Mouse (Mus musculus) kidney, postnatal 0 days (tissue): ENCODE measurements around the gene Ampd3. TPM values are rescaled to one million over a fixed set of nuclear protein-coding genes. Genes with fewer than 3 reads are reported as not detected.

Source experiments
- ATAC-seq: fragments of 200-750 bp; cut with Nextera tagmentation; replicated peaks from 2 replicates; pipeline ENCODE4 v1.8.0; 2017; ENCODE audit warnings: low read depth, moderate number of reproducible peaks, moderate TSS enrichment, moderate library complexity; ENCODE audit not compliant: low FRiP score
- DNase-seq: peaks from one replicate; pipeline ENCODE4 v3.0.0-alpha.2; 2016; ENCODE audit warnings: low spot score
- H3K27ac ChIP-seq: fragments of 300-500 bp; sonication (generic); 2 replicates; pipeline ENCODE4 v1.5.1; 2014; ENCODE audit warnings: mild to moderate bottlenecking
- H3K27me3 ChIP-seq: fragments of 300-500 bp; sonication (generic); 2 replicates; pipeline ENCODE4 v1.6.1; 2014; ENCODE audit warnings: low read length, mixed read lengths; ENCODE audit not compliant: insufficient read depth
- H3K36me3 ChIP-seq: fragments of 300-500 bp; sonication (generic); 2 replicates; pipeline ENCODE4 v1.6.1; 2014; ENCODE audit warnings: low read length, mixed read lengths; ENCODE audit not compliant: insufficient read depth
- H3K4me1 ChIP-seq: fragments of 300-500 bp; sonication (generic); replicated peaks from 2 replicates; pipeline ENCODE4 v1.6.1; 2014; ENCODE audit warnings: antibody characterized with exemption, low read length, mixed read lengths; ENCODE audit not compliant: insufficient read depth
- H3K4me2 ChIP-seq: fragments of 300-500 bp; sonication (generic); 2 replicates; pipeline ENCODE4 v1.6.1; 2014; ENCODE audit warnings: mild to moderate bottlenecking, low read length, moderate library complexity, mixed read lengths
- H3K4me3 ChIP-seq: fragments of 300-500 bp; sonication (generic); replicated peaks from 2 replicates; pipeline ENCODE4 v1.5.1; 2014; ENCODE audit warnings: low read depth, low read length
- H3K9ac ChIP-seq: fragments of 300-500 bp; sonication (generic); 2 replicates; pipeline ENCODE4 v1.6.1; 2014; ENCODE audit warnings: low read depth, low read length
- H3K9me3 ChIP-seq: fragments of 300-500 bp; sonication (generic); replicated peaks from 2 replicates; pipeline ENCODE4 v1.6.1; 2016; ENCODE audit warnings: low read length, inconsistent platforms, mixed read lengths
- CTCF ChIP-seq: IDR thresholded peaks from 2 replicates; pipeline ENCODE4 v1.5.1; 2016; ENCODE audit warnings: antibody characterized with exemption, low read depth, mild to moderate bottlenecking, moderate library complexity
- WGBS: fragments of 180-500 bp; shearing (Covaris S2); extraction: QIAGEN DNeasy Blood & Tissue Kit; methylation state at CpG from one replicate; pipeline ENCODE4 v1.1.7; 2014; 5-methylcytosine and 5-hydroxymethylcytosine counted together
- polyA plus RNA-seq: library from polyadenylated mRNA; unstranded; fragments of >200 nt; fragmentation: Nextera tagmentation; extraction: Ambion mirVana; gene quantifications from 2 replicates; pipeline ENCODE4 v1.2.1, GENCODE M21; 2015

Gene Ampd3
- polyA plus RNA-seq, 1 experiment from 2014 or later = 12.7 TPM

GRCm38 (mm10) chr7:110774077-110774476 is 6.1 kb downstream of the Ampd3 start:
- Histone ChIP-seq H3K27ac (peak overlapping the region; percentile 81), H3K9me3 (no peaks in the 10 kb centered on the region), H3K27me3 (no peaks in the 10 kb centered on the region), H3K36me3 (0 out of 2 replicates have a peak, but pooled peaks cover under 1% of the 10 kb centered on the region), H3K9ac (peak overlapping the region; percentile 13; the same call in 1 of the 2 replicates), H3K4me3 (no peak overlapping the region), H3K4me1 (peaks cover 13% of the 10 kb centered on the region; the same call in 1 of the 2 replicates), H3K4me2 (peak overlapping the region; percentile 19)
- DNase-seq (no peak), ATAC-seq (no peak)
- WGBS = 76% methylated on average over 1 of the region's 1 CpGs
- no peak for TF ChIP-seq CTCF

- no peak overlapping the region; the same call in 1 of the 2 replicates for H3K27ac ChIP-seq
- H3K4me1 ChIP-seq = peaks cover 13% of the 10 kb centered on the region; the same call in 1 of the 2 replicates
- DNase-seq (no peak), ATAC-seq (no peak)
- H3K4me2 ChIP-seq = peak overlapping the region; percentile 19
- WGBS = 89% methylated on average over 8 of the region's 8 CpGs
- no peak for TF ChIP-seq CTCF
- H3K9ac ChIP-seq = no peak overlapping the region
- no peak overlapping the region for H3K4me3 ChIP-seq
- no peaks in the 10 kb centered on the region for H3K27me3 ChIP-seq
- H3K9me3 ChIP-seq = no peaks in the 10 kb centered on the region
- 0 out of 2 replicates have a peak, but pooled peaks cover 2% of the 10 kb centered on the region for H3K36me3 ChIP-seq
Measured at GRCm38 (mm10) chr7:110774674-110775073, 6.7 kb downstream of the Ampd3 start.

DNA sequence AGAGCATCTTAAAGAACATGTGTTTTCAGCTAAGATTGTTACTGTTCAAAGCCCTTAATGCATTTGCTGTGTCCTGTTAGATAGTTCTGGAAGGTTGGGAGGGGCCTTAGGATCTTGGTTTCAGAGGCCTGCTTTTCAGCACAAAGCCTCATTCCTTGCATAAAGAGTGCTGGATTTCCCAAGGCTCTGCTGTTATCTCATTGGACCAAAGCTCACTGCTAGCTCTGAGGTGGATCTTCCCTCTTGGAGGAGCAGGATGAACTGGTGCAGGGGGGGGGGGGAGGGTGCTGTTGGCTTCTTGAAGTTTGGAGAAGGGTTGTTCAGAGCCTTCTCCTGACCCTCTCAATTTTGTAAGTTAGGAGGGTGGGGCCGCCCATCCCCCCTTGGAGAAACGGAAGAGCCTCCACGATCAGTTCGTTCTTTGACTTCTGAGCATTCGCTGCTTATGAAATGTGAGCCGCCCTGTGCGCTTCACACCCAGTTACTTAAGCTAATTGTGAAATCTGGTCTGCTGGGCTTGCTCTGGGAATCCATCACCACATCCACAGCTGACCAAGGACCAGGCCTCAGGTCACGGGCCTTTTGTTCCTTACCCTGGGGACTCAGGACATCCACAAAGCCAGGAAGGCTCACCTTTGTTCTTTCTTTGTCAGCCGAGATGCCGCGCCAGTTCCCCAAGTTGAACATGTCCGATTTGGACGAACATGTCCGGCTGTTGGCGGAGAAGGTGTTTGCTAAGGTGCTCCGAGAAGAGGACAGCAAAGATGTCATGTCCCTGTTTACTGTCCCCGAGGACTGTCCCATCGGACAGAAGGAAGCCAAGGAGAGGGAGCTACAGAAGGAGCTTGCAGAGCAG is 9.4 kb downstream of the Ampd3 start:
- Histone ChIP-seq H3K9me3 (no peaks in the 10 kb centered on the region), H3K4me1 (peaks cover 13% of the 10 kb centered on the region; the same call in 1 of the 2 replicates), H3K9ac (no peak overlapping the region), H3K4me2 (no peak overlapping the region), H3K36me3 (0 out of 2 replicates have a peak, but pooled peaks cover 2% of the 10 kb centered on the region), H3K27ac (no peak overlapping the region), H3K4me3 (no peak overlapping the region), H3K27me3 (no peaks in the 10 kb centered on the region)
- WGBS = 83% methylated on average over 18 of the region's 18 CpGs
- no peak for TF ChIP-seq CTCF
- DNase-seq (no peak), ATAC-seq (no peak)

DNA sequence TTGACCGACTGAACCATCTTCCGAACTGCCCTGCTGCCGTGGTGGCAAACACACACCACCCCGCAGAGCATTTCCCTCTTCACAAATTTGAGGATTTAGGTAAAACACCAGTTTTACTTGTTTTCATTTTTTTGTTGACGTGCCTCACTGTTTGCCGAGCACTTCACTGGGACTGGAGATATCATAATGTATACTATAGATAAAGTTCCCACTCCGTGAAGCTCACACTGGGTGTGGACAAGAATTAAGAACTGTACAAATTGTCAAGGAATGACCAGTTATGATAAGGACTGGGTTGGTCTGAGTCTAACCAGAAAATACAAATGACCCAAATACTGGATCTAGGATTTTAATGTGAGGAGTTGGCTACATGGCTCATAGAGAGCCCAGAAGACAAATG is 10.9 kb downstream of the Ampd3 start:
- DNase-seq (no peak), ATAC-seq (no peak)
- peaks cover 7% of the 10 kb centered on the region; the same call in 1 of the 2 replicates for H3K4me1 ChIP-seq
- no peaks in the 10 kb centered on the region for H3K9me3 ChIP-seq
- no peaks in the 10 kb centered on the region for H3K27me3 ChIP-seq
- H3K36me3 ChIP-seq = 0 out of 2 replicates have a peak, but pooled peaks cover 2% of the 10 kb centered on the region
- no peak overlapping the region for H3K4me2 ChIP-seq
- no peak overlapping the region for H3K9ac ChIP-seq
- WGBS = 94% methylated on average over 7 of the region's 7 CpGs
- H3K4me3 ChIP-seq = no peak overlapping the region
- H3K27ac ChIP-seq = no peak overlapping the region
- TF ChIP-seq CTCF = no peak

GRCm38 (mm10) chr7:110779605-110780111 is 11.7 kb downstream of the Ampd3 start:
- ATAC-seq (no peak), DNase-seq (no peak)
- Histone ChIP-seq H3K36me3 (0 out of 2 replicates have a peak, but pooled peaks cover 2% of the 10 kb centered on the region), H3K4me1 (peaks cover 3% of the 10 kb centered on the region; the same call in 1 of the 2 replicates), H3K4me3 (no peak overlapping the region), H3K4me2 (no peak overlapping the region), H3K27ac (no peak overlapping the region), H3K9ac (no peak overlapping the region), H3K9me3 (no peaks in the 10 kb centered on the region), H3K27me3 (no peaks in the 10 kb centered on the region)
- WGBS = 90% methylated on average over 8 of the region's 8 CpGs
- TF ChIP-seq CTCF = no peak

- Histone ChIP-seq H3K4me3 (no peak overlapping the region), H3K36me3 (0 out of 2 replicates have a peak, but pooled peaks cover 2% of the 10 kb centered on the region), H3K9ac (no peak overlapping the region), H3K4me2 (no peak overlapping the region), H3K9me3 (no peaks in the 10 kb centered on the region), H3K27me3 (no peaks in the 10 kb centered on the region), H3K27ac (no peak overlapping the region), H3K4me1 (peaks cover 8% of the 10 kb centered on the region; the same call in 1 of the 2 replicates)
- DNase-seq (no peak), ATAC-seq (no peak)
- 53% methylated on average over 4 of the region's 4 CpGs for WGBS
- TF ChIP-seq CTCF = no peak
Measured at GRCm38 (mm10) chr7:110780520-110780919, 12.5 kb downstream of the Ampd3 start.
